Mouse (Mus musculus) heart, adult 2 months (tissue): Measurements from ENCODE around the gene Ttll10.

Experiments
- CTCF ChIP-seq: fragments of 200-600 bp; IDR thresholded peaks from 2 replicates; pipeline ENCODE4 v1.8.1; 2022; ENCODE audit warnings: antibody characterized with exemption, mild to moderate bottlenecking, moderate library complexity
- EP300 ChIP-seq: fragments of 200-500 bp; IDR thresholded peaks from 2 replicates; pipeline ENCODE4 v1.6.1; 2011; ENCODE audit warnings: low read depth, low read length, control low read depth; ENCODE audit not compliant: insufficient read depth
- POLR2A ChIP-seq: fragments of 200-500 bp; IDR thresholded peaks from 2 replicates; pipeline ENCODE4 v1.6.1; 2011; ENCODE audit warnings: mild to moderate bottlenecking, low read depth, low read length, control low read depth; ENCODE audit not compliant: insufficient read depth

GRCm38 (mm10) chr4:156059713-156060112 lies 499 bp upstream of the Ttll10 start:
- TF ChIP-seq EP300 (no peak), CTCF (no peak), POLR2A (no peak)
